Mouse (Mus musculus) ES-E14 (cell line): ENCODE measurements around the gene Nav2. TPM values are rescaled to one million over a fixed set of nuclear protein-coding genes. Genes with fewer than 3 reads are reported as not detected.

Source experiments
- DNase-seq: peaks from one replicate; pipeline ENCODE4 v3.0.0-alpha.2; 2013; ENCODE audit warnings: low read depth, low spot score
- H3K27ac ChIP-seq: 2 replicates; pipeline ENCODE4 v1.5.1; 2012; ENCODE audit warnings: low read depth, mild to moderate bottlenecking, low read length, moderate library complexity, mixed read lengths; ENCODE audit not compliant: poor library complexity, insufficient read depth, severe bottlenecking
- H3K36me3 ChIP-seq: 2 replicates; pipeline ENCODE4 v1.6.1; 2012; ENCODE audit warnings: mild to moderate bottlenecking, low read length, moderate library complexity, mixed read lengths; ENCODE audit not compliant: control insufficient read depth, poor library complexity, insufficient read depth, severe bottlenecking
- H3K4me1 ChIP-seq, 2 experiments: fragments of 150-350 bp in 1 of 2; sonication (generic) in 1 of 2; 2 replicates each; pipeline ENCODE4 v1.6.1; 2012; ENCODE audit warnings: low read length in 2 of 2, mild to moderate bottlenecking in 1 of 2, mixed read lengths in 1 of 2; ENCODE audit not compliant: control insufficient read depth in 2 of 2, insufficient read depth in 2 of 2, poor library complexity in 1 of 2
- H3K4me3 ChIP-seq, 2 experiments: fragments of 150-350 bp in 1 of 2; sonication (generic) in 1 of 2; 2 replicates each; pipeline ENCODE4 v1.5.1; 2012; ENCODE audit warnings: low read length in 2 of 2, low read depth in 1 of 2, mild to moderate bottlenecking in 1 of 2, mixed read lengths in 1 of 2; ENCODE audit not compliant: insufficient read depth in 1 of 2, poor library complexity in 1 of 2, severe bottlenecking in 1 of 2
- H3K9ac ChIP-seq: 2 replicates; pipeline ENCODE4 v1.6.1; 2012; ENCODE audit warnings: low read depth, mild to moderate bottlenecking, low read length, mixed read lengths; ENCODE audit not compliant: poor library complexity, insufficient read depth, severe bottlenecking
- H3K9me3 ChIP-seq: fragments of 150-350 bp; sonication (generic); 2 replicates; pipeline ENCODE4 v1.6.1; 2012; ENCODE audit warnings: low read depth, mild to moderate bottlenecking, low read length; ENCODE audit not compliant: control insufficient read depth, insufficient read depth
- CHD2 ChIP-seq: IDR thresholded peaks from 2 replicates; pipeline ENCODE4 v1.6.1; 2014; ENCODE audit warnings: mild to moderate bottlenecking, low read depth, low read length, inconsistent platforms
- HCFC1 ChIP-seq: IDR thresholded peaks from 2 replicates; pipeline ENCODE4 v1.6.1; 2012; ENCODE audit warnings: low read length, inconsistent platforms, borderline replicate concordance; ENCODE audit not compliant: insufficient read depth
- MAFK ChIP-seq: IDR thresholded peaks from 2 replicates; pipeline ENCODE4 v1.6.1; 2014; ENCODE audit warnings: mild to moderate bottlenecking, low read depth, low read length, inconsistent platforms; ENCODE audit not compliant: insufficient read depth
- ZC3H11A ChIP-seq: IDR thresholded peaks from 2 replicates; pipeline ENCODE4 v1.6.1; 2012; ENCODE audit warnings: low read depth, mild to moderate bottlenecking, inconsistent platforms, low read length, borderline replicate concordance
- ZNF384 ChIP-seq: IDR thresholded peaks from 2 replicates; pipeline ENCODE4 v1.6.1; 2012; ENCODE audit warnings: low read depth, low read length, inconsistent platforms
- in situ Hi-C, 2 experiments: fragments of 600-800 bp; cut with MboI; formaldehyde crosslinking; loops; one replicate each; pipeline ENCODE4 v1.15.1; 2025; ENCODE audit warnings: low sequenced_read_pairs in 2 of 2, inconsistent platforms in 1 of 2; ENCODE audit not compliant: unreplicated experiment in 2 of 2
- total RNA-seq: library from RNA; depleted of rRNA; stranded (reverse); fragments of 300-350 nt; gene quantifications from 2 replicates; pipeline ENCODE4 v1.2.3, GENCODE M21; 2012

The Nav2 gene
- total RNA-seq, 1 experiment: 18.2 TPM

GRCm38 (mm10) chr7:49373173-49373572 lies 464.7 kb downstream of the Nav2 start:
- in situ Hi-C loops: no loop called here
- Histone ChIP-seq H3K9ac (no peak overlapping the region), H3K27ac (no peak overlapping the region)

GRCm38 (mm10) chr7:49373661-49374060 lies 465.1 kb downstream of the Nav2 start:
- TF ChIP-seq ZNF384: no peak
- TF ChIP-seq MAFK: no peak
- TF ChIP-seq HCFC1: no peak
- no peak for TF ChIP-seq ZC3H11A
- TF ChIP-seq CHD2: no peak
- in situ Hi-C loops: no loop called here
- no peaks in the 10 kb centered on the region for H3K9me3 ChIP-seq
- H3K27ac ChIP-seq: no peak overlapping the region
- H3K4me3 ChIP-seq: no peak overlapping the region
- H3K4me1 ChIP-seq: no peaks in the 10 kb centered on the region
- H3K36me3 ChIP-seq: peaks cover 2% of the 10 kb centered on the region; the same call in 1 of the 2 replicates
- no peak for DNase-seq
- H3K9ac ChIP-seq: no peak overlapping the region

More at GRCm38 (mm10) chr7:49373173-49373572, 464.7 kb downstream of the Nav2 start:
- Histone ChIP-seq H3K4me1 (no peaks in the 10 kb centered on the region), H3K4me3 (no peak overlapping the region), H3K36me3 (peaks cover 2% of the 10 kb centered on the region; the same call in 1 of the 2 replicates), H3K9me3 (no peaks in the 10 kb centered on the region)
- no peak for TF ChIP-seq CHD2
- no peak for TF ChIP-seq HCFC1
- TF ChIP-seq MAFK: no peak
- no peak for TF ChIP-seq ZNF384
- TF ChIP-seq ZC3H11A: no peak
- no peak for DNase-seq

DNA sequence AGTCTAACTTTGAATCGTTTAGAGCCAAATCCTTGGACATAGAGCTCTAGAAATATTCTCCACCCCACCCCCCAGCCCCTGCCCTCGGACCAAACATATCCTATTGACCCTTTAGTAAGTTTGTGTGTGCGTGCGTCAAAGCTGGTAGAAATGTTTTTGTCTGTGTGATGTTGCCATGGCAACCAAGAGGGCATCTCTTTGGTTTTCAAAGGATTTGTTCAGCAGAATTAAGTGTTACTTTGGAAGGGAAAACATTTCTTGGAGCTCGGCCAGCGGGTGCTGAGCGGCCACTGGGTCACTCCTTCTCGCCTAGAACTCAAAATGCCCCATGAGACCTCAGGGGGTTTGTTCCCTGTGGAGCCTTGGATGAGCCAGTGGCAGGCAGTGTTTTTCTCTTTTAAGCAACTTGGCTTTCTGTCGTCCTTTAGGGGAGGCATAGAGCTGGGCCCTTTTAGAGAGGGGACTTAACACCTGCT lies 467.0 kb downstream of the Nav2 start:
- no peak overlapping the region for H3K27ac ChIP-seq
- no peak for DNase-seq

DNA sequence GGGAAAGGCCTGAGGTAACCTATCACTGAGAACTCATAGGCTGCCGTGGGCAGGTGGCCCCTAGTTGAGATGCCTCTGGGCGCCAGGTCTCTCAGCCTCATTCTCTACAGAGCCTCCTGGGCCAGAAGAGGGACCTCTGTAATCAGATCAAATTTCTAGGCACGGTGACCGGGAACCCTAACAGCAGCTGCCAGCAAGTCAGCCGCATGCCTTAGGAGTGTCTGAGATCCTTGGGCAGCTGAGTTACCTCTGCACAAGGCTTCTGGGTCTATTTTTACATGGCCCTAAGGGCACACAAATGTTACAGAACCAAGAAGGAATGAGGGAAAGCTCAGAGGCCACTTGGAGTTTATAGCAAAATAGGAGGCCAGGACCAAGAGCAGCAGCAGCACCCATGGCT lies 470.1 kb downstream of the Nav2 start:
- Histone ChIP-seq H3K27ac (no peak overlapping the region), H3K36me3 (peaks cover 2% of the 10 kb centered on the region; the same call in 1 of the 2 replicates), H3K4me1 (no peaks in the 10 kb centered on the region), H3K9me3 (no peaks in the 10 kb centered on the region), H3K9ac (no peak overlapping the region), H3K4me3 (no peak overlapping the region)
- in situ Hi-C loops: no loop called here
- DNase-seq: no peak
- TF ChIP-seq ZNF384 (no peak), HCFC1 (no peak), CHD2 (no peak)

More for the DNA sequence above, 467.0 kb downstream of the Nav2 start:
- H3K4me3 ChIP-seq: no peak overlapping the region
- H3K9me3 ChIP-seq: no peaks in the 10 kb centered on the region
- H3K4me1 ChIP-seq: no peaks in the 10 kb centered on the region
- H3K36me3 ChIP-seq: peaks cover 2% of the 10 kb centered on the region; the same call in 1 of the 2 replicates
- TF ChIP-seq MAFK (no peak), HCFC1 (no peak), ZNF384 (no peak), ZC3H11A (no peak), CHD2 (no peak)
- no peak overlapping the region for H3K9ac ChIP-seq
- in situ Hi-C loops: no loop called here

DNA sequence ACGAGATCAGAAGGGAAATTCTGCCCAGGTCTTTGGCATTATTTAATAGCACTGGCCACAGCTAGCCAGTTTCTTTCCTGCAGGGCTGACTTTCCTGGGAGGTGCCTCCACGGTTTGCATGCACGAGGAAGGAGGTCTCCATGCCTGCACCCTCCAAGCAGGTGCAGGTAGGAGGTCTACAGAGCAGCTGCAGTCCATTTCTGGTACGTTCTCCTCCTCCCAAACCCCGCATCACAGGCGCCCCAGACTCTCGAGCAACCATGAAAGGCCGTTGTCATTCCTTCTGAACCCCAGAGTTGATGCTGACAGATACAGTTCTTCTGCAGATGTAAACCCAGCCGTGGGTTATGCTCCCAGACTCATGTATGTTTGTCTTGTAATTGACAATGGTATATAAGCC lies 472.4 kb downstream of the Nav2 start:
- TF ChIP-seq ZNF384: no peak
- TF ChIP-seq HCFC1: no peak
- TF ChIP-seq MAFK: no peak
- no peak for TF ChIP-seq CHD2
- no peak for TF ChIP-seq ZC3H11A

More for the DNA sequence above, 472.4 kb downstream of the Nav2 start:
- Histone ChIP-seq H3K4me3 (no peak overlapping the region), H3K27ac (no peak overlapping the region), H3K36me3 (peaks cover 2% of the 10 kb centered on the region; the same call in 1 of the 2 replicates), H3K4me1 (no peaks in the 10 kb centered on the region), H3K9ac (no peak overlapping the region), H3K9me3 (no peaks in the 10 kb centered on the region)
- no peak for DNase-seq
- in situ Hi-C loops: no loop called here
